Mouse (Mus musculus) embryonic facial prominence, embryonic 15.5 days (tissue): Measurements from ENCODE around the gene Sp100. TPM values are rescaled to one million over a fixed set of nuclear protein-coding genes. Genes with fewer than 3 reads are reported as not detected.

Experiments
- ATAC-seq: fragments of 200-750 bp; cut with Nextera tagmentation; 2 replicates; pipeline ENCODE4 v1.8.0; 2017; ENCODE audit warnings: low read depth, moderate TSS enrichment; ENCODE audit not compliant: insufficient number of reproducible peaks, low FRiP score, low TSS enrichment
- H3K27ac ChIP-seq: fragments of 300-500 bp; sonication (generic); replicated peaks from 2 replicates; pipeline ENCODE4 v1.5.1; 2015; ENCODE audit warnings: mild to moderate bottlenecking, inconsistent platforms
- H3K27me3 ChIP-seq: fragments of 300-500 bp; sonication (generic); 2 replicates; pipeline ENCODE4 v1.6.1; 2015; ENCODE audit warnings: inconsistent platforms
- H3K36me3 ChIP-seq: fragments of 300-500 bp; sonication (generic); 2 replicates; pipeline ENCODE4 v1.6.1; 2015; ENCODE audit warnings: mild to moderate bottlenecking, inconsistent platforms
- H3K4me1 ChIP-seq: fragments of 300-500 bp; sonication (generic); 2 replicates; pipeline ENCODE4 v1.6.1; 2015; ENCODE audit warnings: inconsistent platforms
- H3K4me2 ChIP-seq: fragments of 300-500 bp; sonication (generic); replicated peaks from 2 replicates; pipeline ENCODE4 v1.6.1; 2015; ENCODE audit warnings: mild to moderate bottlenecking, inconsistent platforms
- H3K4me3 ChIP-seq: fragments of 300-500 bp; sonication (generic); replicated peaks from 2 replicates; pipeline ENCODE4 v1.5.1; 2015; ENCODE audit warnings: mild to moderate bottlenecking, inconsistent platforms
- H3K9ac ChIP-seq: fragments of 300-500 bp; sonication (generic); 2 replicates; pipeline ENCODE4 v1.6.1; 2015; ENCODE audit warnings: inconsistent platforms
- H3K9me3 ChIP-seq: fragments of 300-500 bp; sonication (generic); replicated peaks from 2 replicates; pipeline ENCODE4 v1.6.1; 2016; ENCODE audit warnings: inconsistent platforms
- WGBS: fragments of 180-500 bp; shearing (Covaris S2); methylation state at CpG from one replicate; pipeline ENCODE4 v1.1.7; 2015; 5-methylcytosine and 5-hydroxymethylcytosine counted together
- polyA plus RNA-seq: library from polyadenylated mRNA; unstranded; fragments of >200 nt; fragmentation: Nextera tagmentation; extraction: Ambion mirVana; gene quantifications from 2 replicates; pipeline ENCODE4 v1.2.1, GENCODE M21; 2015

Gene Sp100
- polyA plus RNA-seq, 1 experiment from 2014 or later = 3.3 TPM

GRCm38 (mm10) chr1:85735463-85736123 lies 85.8 kb downstream of the Sp100 start:
- peak overlapping the region; percentile 44 for H3K4me2 ChIP-seq
- H3K27ac ChIP-seq = no peak overlapping the region
- H3K4me1 ChIP-seq = 0 out of 2 replicates have a peak, but pooled peaks cover 4% of the 10 kb centered on the region
- H3K36me3 ChIP-seq = no peaks in the 10 kb centered on the region
- peak overlapping the region; percentile 32 for H3K4me3 ChIP-seq
- H3K9ac ChIP-seq = no peak overlapping the region
- no peaks in the 10 kb centered on the region for H3K27me3 ChIP-seq
- H3K9me3 ChIP-seq = no peaks in the 10 kb centered on the region
- ATAC-seq = no peak; the same call in 1 of the 2 replicates
- 70% methylated on average over 13 of the region's 13 CpGs for WGBS

GRCm38 (mm10) chr1:85736355-85737184 lies 86.8 kb downstream of the Sp100 start:
- Histone ChIP-seq H3K4me3 (peak overlapping the region; percentile 32), H3K27me3 (no peaks in the 10 kb centered on the region), H3K4me1 (0 out of 2 replicates have a peak, but pooled peaks cover 4% of the 10 kb centered on the region), H3K9me3 (no peaks in the 10 kb centered on the region), H3K36me3 (no peaks in the 10 kb centered on the region), H3K9ac (no peak overlapping the region), H3K4me2 (peak overlapping the region; percentile 44), H3K27ac (no peak overlapping the region)
- 34% methylated on average over 18 of the region's 18 CpGs for WGBS
- no peak for ATAC-seq

- Histone ChIP-seq H3K27me3 (no peaks in the 10 kb centered on the region), H3K4me3 (no peak overlapping the region), H3K27ac (no peak overlapping the region), H3K36me3 (no peaks in the 10 kb centered on the region), H3K4me2 (no peak overlapping the region), H3K9me3 (no peaks in the 10 kb centered on the region), H3K9ac (no peak overlapping the region), H3K4me1 (peaks cover 14% of the 10 kb centered on the region; the same call in 1 of the 2 replicates)
- 88% methylated on average over 4 of the region's 4 CpGs for WGBS
- ATAC-seq = no peak
Observed at GRCm38 (mm10) chr1:85739000-85739399, 89.2 kb downstream of the Sp100 start.

- Histone ChIP-seq H3K4me1 (peaks cover 14% of the 10 kb centered on the region; the same call in 1 of the 2 replicates), H3K9me3 (no peaks in the 10 kb centered on the region), H3K27me3 (no peaks in the 10 kb centered on the region), H3K36me3 (no peaks in the 10 kb centered on the region), H3K4me2 (no peak overlapping the region), H3K4me3 (no peak overlapping the region), H3K27ac (no peak overlapping the region), H3K9ac (no peak overlapping the region)
- ATAC-seq = no peak
Observed at GRCm38 (mm10) chr1:85739819-85740218, 90.0 kb downstream of the Sp100 start.

- no peaks in the 10 kb centered on the region for H3K36me3 ChIP-seq
- peaks cover 11% of the 10 kb centered on the region; the same call in 1 of the 2 replicates for H3K4me1 ChIP-seq
- WGBS = 68% methylated on average over 6 of the region's 6 CpGs
- H3K4me3 ChIP-seq = no peak overlapping the region
- ATAC-seq = no peak
- no peak overlapping the region for H3K4me2 ChIP-seq
- no peaks in the 10 kb centered on the region for H3K9me3 ChIP-seq
- no peak overlapping the region for H3K27ac ChIP-seq
- no peaks in the 10 kb centered on the region for H3K27me3 ChIP-seq
- H3K9ac ChIP-seq = no peak overlapping the region
Observed at GRCm38 (mm10) chr1:85740923-85741322, 91.1 kb downstream of the Sp100 start.

- no peak overlapping the region for H3K9ac ChIP-seq
- no peak for ATAC-seq
- 51% methylated on average over 5 of the region's 5 CpGs for WGBS
- H3K27ac ChIP-seq = no peak overlapping the region
- no peaks in the 10 kb centered on the region for H3K36me3 ChIP-seq
- no peaks in the 10 kb centered on the region for H3K9me3 ChIP-seq
- no peak overlapping the region for H3K4me2 ChIP-seq
- H3K27me3 ChIP-seq = no peaks in the 10 kb centered on the region
- peaks cover 10% of the 10 kb centered on the region; the same call in 1 of the 2 replicates for H3K4me1 ChIP-seq
- H3K4me3 ChIP-seq = no peak overlapping the region
Observed at GRCm38 (mm10) chr1:85742333-85742732, 92.5 kb downstream of the Sp100 start.

- no peak overlapping the region for H3K4me3 ChIP-seq
- H3K4me2 ChIP-seq = no peak overlapping the region
- H3K36me3 ChIP-seq = no peaks in the 10 kb centered on the region
- no peaks in the 10 kb centered on the region for H3K9me3 ChIP-seq
- no peaks in the 10 kb centered on the region for H3K27me3 ChIP-seq
- no peak overlapping the region for H3K9ac ChIP-seq
- no peak for ATAC-seq
- 5% methylated on average over 2 of the region's 2 CpGs for WGBS
- H3K27ac ChIP-seq = peak overlapping the region; percentile 65
- peaks cover 10% of the 10 kb centered on the region; the same call in 1 of the 2 replicates for H3K4me1 ChIP-seq
Observed at GRCm38 (mm10) chr1:85742916-85743505, 93.2 kb downstream of the Sp100 start.

GRCm38 (mm10) chr1:85744539-85744938 lies 94.8 kb downstream of the Sp100 start:
- Histone ChIP-seq H3K4me1 (peaks cover 10% of the 10 kb centered on the region; the same call in 1 of the 2 replicates), H3K36me3 (no peaks in the 10 kb centered on the region)
- 79% methylated on average over 3 of the region's 3 CpGs for WGBS

GRCm38 (mm10) chr1:85746511-85746910 lies 96.7 kb downstream of the Sp100 start:
- Histone ChIP-seq H3K9ac (no peak overlapping the region), H3K9me3 (no peaks in the 10 kb centered on the region), H3K27ac (no peak overlapping the region), H3K4me2 (no peak overlapping the region), H3K4me3 (no peak overlapping the region), H3K4me1 (peaks cover 19% of the 10 kb centered on the region), H3K27me3 (no peaks in the 10 kb centered on the region), H3K36me3 (no peaks in the 10 kb centered on the region)
- ATAC-seq = no peak
- 84% methylated on average over 5 of the region's 5 CpGs for WGBS

More at GRCm38 (mm10) chr1:85744539-85744938, 94.8 kb downstream of the Sp100 start:
- Histone ChIP-seq H3K9ac (no peak overlapping the region), H3K4me2 (no peak overlapping the region), H3K9me3 (no peaks in the 10 kb centered on the region), H3K27ac (no peak overlapping the region), H3K4me3 (no peak overlapping the region), H3K27me3 (no peaks in the 10 kb centered on the region)
- no peak for ATAC-seq

GRCm38 (mm10) chr1:85749829-85750228 lies 100.0 kb downstream of the Sp100 start:
- Histone ChIP-seq H3K4me1 (peaks cover 15% of the 10 kb centered on the region; the same call in 1 of the 2 replicates), H3K9ac (no peak overlapping the region), H3K9me3 (no peaks in the 10 kb centered on the region), H3K36me3 (no peaks in the 10 kb centered on the region), H3K27ac (no peak overlapping the region), H3K4me3 (no peak overlapping the region), H3K27me3 (no peaks in the 10 kb centered on the region), H3K4me2 (no peak overlapping the region)
- 57% methylated on average over 2 of the region's 2 CpGs for WGBS
- ATAC-seq = no peak

- 81% methylated on average over 4 of the region's 4 CpGs for WGBS
- H3K4me1 ChIP-seq = peaks cover 15% of the 10 kb centered on the region; the same call in 1 of the 2 replicates
Observed at GRCm38 (mm10) chr1:85750650-85751049, 100.9 kb downstream of the Sp100 start.

More at GRCm38 (mm10) chr1:85750650-85751049, 100.9 kb downstream of the Sp100 start:
- H3K36me3 ChIP-seq = no peaks in the 10 kb centered on the region
- no peak for ATAC-seq
- H3K27ac ChIP-seq = 0 out of 2 replicates have a peak overlapping the region, but pooled peaks have one; percentile 74
- no peak overlapping the region for H3K4me3 ChIP-seq
- no peak overlapping the region for H3K9ac ChIP-seq
- no peak overlapping the region for H3K4me2 ChIP-seq
- H3K9me3 ChIP-seq = no peaks in the 10 kb centered on the region
- no peaks in the 10 kb centered on the region for H3K27me3 ChIP-seq
